Mouse (Mus musculus): ENCODE data around the gene Hoxa9. TPM values are rescaled to one million over a fixed set of nuclear protein-coding genes. Genes with fewer than 3 reads are reported as not detected.

Hoxa9 gene
- polyA plus RNA-seq, 2 experiments = 39.0 to 107 TPM

- Histone ChIP-seq H3K4me1 (ENCODE audit: control insufficient read depth, insufficient read depth, low read length) (peaks cover 39% of the 10 kb centered on the region), H3K9ac (ENCODE audit: low read depth, low read length, severe bottlenecking) (peak overlapping the region; percentile 100)
Measured at GRCm38 (mm10) chr6:52238976-52239375, 8.1 kb upstream of the Hoxa9 start.

GRCm38 (mm10) chr6:52238155-52238545 is 7.3 kb upstream of the Hoxa9 start:
- H3K9me3 ChIP-seq (ENCODE audit: control insufficient read depth, low read length) = no peaks in the 10 kb centered on the region
- H3K27me3 ChIP-seq (ENCODE audit: control insufficient read depth, insufficient read depth, low read length) = no peaks in the 10 kb centered on the region
- 7% methylated on average over 7 of the region's 7 CpGs for WGBS
- no peak for ATAC-seq (ENCODE audit: low FRiP score, low read depth)
- H3K4me1 ChIP-seq (ENCODE audit: control insufficient read depth, insufficient read depth, low read length) = peaks cover 31% of the 10 kb centered on the region
- H3K9ac ChIP-seq (ENCODE audit: low read depth, low read length, severe bottlenecking) = peak overlapping the region; percentile 100
- no peak for TF ChIP-seq POLR2A (IDR thresholded peaks at IDR 0.05; ENCODE audit: borderline replicate concordance, extremely low read depth, insufficient read depth, insufficient read length)
- peak overlapping the region; percentile 90 for H3K4me3 ChIP-seq (replicated peaks; ENCODE audit: low read length)
- peak overlapping the region; percentile 96 for H3K4me2 ChIP-seq (replicated peaks; ENCODE audit: low read depth, low read length, severe bottlenecking)
- H3K36me3 ChIP-seq (ENCODE audit: control insufficient read depth, insufficient read depth, low read length) = peaks cover 17% of the 10 kb centered on the region
- no peak for DNase-seq (ENCODE audit: low spot score)
- H3K27ac ChIP-seq (replicated peaks; ENCODE audit: low read depth, low read length) = peak overlapping the region; percentile 99

More at GRCm38 (mm10) chr6:52238976-52239375, 8.1 kb upstream of the Hoxa9 start:
- peak overlapping the region; percentile 90 for H3K4me3 ChIP-seq (replicated peaks; ENCODE audit: low read length)
- H3K9me3 ChIP-seq (ENCODE audit: control insufficient read depth, low read length) = no peaks in the 10 kb centered on the region
- 4% methylated on average over 7 of the region's 7 CpGs for WGBS
- no peak for TF ChIP-seq POLR2A (IDR thresholded peaks at IDR 0.05; ENCODE audit: borderline replicate concordance, extremely low read depth, insufficient read depth, insufficient read length)
- peak overlapping the region; percentile 99 for H3K27ac ChIP-seq (replicated peaks; ENCODE audit: low read depth, low read length)
- DNase-seq (ENCODE audit: low spot score) = no peak
- ATAC-seq (ENCODE audit: low FRiP score, low read depth) = no peak
- H3K36me3 ChIP-seq (ENCODE audit: control insufficient read depth, insufficient read depth, low read length) = peaks cover 9% of the 10 kb centered on the region
- peak overlapping the region; percentile 96 for H3K4me2 ChIP-seq (replicated peaks; ENCODE audit: low read depth, low read length, severe bottlenecking)
- H3K27me3 ChIP-seq (ENCODE audit: control insufficient read depth, insufficient read depth, low read length) = no peaks in the 10 kb centered on the region

GRCm38 (mm10) chr6:52237346-52238154 is 6.7 kb upstream of the Hoxa9 start:
- WGBS = 8% methylated on average over 10 of the region's 10 CpGs
- peak overlapping the region; percentile 96 for H3K4me2 ChIP-seq (replicated peaks; ENCODE audit: low read depth, low read length, severe bottlenecking)
- peaks cover 25% of the 10 kb centered on the region for H3K4me1 ChIP-seq (ENCODE audit: control insufficient read depth, insufficient read depth, low read length)
- H3K36me3 ChIP-seq (ENCODE audit: control insufficient read depth, insufficient read depth, low read length) = peaks cover 20% of the 10 kb centered on the region
- no peaks in the 10 kb centered on the region for H3K27me3 ChIP-seq (ENCODE audit: control insufficient read depth, insufficient read depth, low read length)
- ATAC-seq (ENCODE audit: low FRiP score, low read depth) (no peak), DNase-seq (ENCODE audit: low spot score) (no peak)
- H3K4me3 ChIP-seq (replicated peaks; ENCODE audit: low read length) = peak overlapping the region; percentile 90
- H3K27ac ChIP-seq (replicated peaks; ENCODE audit: low read depth, low read length) = peak overlapping the region; percentile 99
- TF ChIP-seq POLR2A (IDR thresholded peaks at IDR 0.05; ENCODE audit: borderline replicate concordance, extremely low read depth, insufficient read depth, insufficient read length) = no peak
- no peaks in the 10 kb centered on the region for H3K9me3 ChIP-seq (ENCODE audit: control insufficient read depth, low read length)
- H3K9ac ChIP-seq (ENCODE audit: low read depth, low read length, severe bottlenecking) = peak overlapping the region; percentile 100

- Histone ChIP-seq H3K9ac (ENCODE audit: low read depth, low read length, severe bottlenecking) (peak overlapping the region; percentile 100), H3K4me1 (ENCODE audit: control insufficient read depth, insufficient read depth, low read length) (peaks cover 23% of the 10 kb centered on the region), H3K9me3 (ENCODE audit: control insufficient read depth, low read length) (no peaks in the 10 kb centered on the region), H3K36me3 (ENCODE audit: control insufficient read depth, insufficient read depth, low read length) (peaks cover 28% of the 10 kb centered on the region), H3K4me3 (replicated peaks; ENCODE audit: low read length) (peak overlapping the region; percentile 90), H3K27me3 (ENCODE audit: control insufficient read depth, insufficient read depth, low read length) (no peaks in the 10 kb centered on the region), H3K4me2 (replicated peaks; ENCODE audit: low read depth, low read length, severe bottlenecking) (peak overlapping the region; percentile 96), H3K27ac (replicated peaks; ENCODE audit: low read depth, low read length) (peak overlapping the region; percentile 99)
- ATAC-seq (ENCODE audit: low FRiP score, low read depth) = no peak
- DNase-seq (ENCODE audit: low spot score) = no peak
- 16% methylated on average over 3 of the region's 3 CpGs for WGBS
- TF ChIP-seq POLR2A (IDR thresholded peaks at IDR 0.05; ENCODE audit: borderline replicate concordance, extremely low read depth, insufficient read depth, insufficient read length) = no peak
Measured at GRCm38 (mm10) chr6:52236806-52237205, 5.9 kb upstream of the Hoxa9 start.

GRCm38 (mm10) chr6:52235866-52236265 is 5.0 kb upstream of the Hoxa9 start:
- Histone ChIP-seq H3K36me3 (ENCODE audit: control insufficient read depth, insufficient read depth, low read length) (peaks cover 35% of the 10 kb centered on the region), H3K4me2 (replicated peaks; ENCODE audit: low read depth, low read length, severe bottlenecking) (peak overlapping the region; percentile 96), H3K9ac (ENCODE audit: low read depth, low read length, severe bottlenecking) (peak overlapping the region; percentile 100), H3K27me3 (ENCODE audit: control insufficient read depth, insufficient read depth, low read length) (no peaks in the 10 kb centered on the region), H3K4me3 (replicated peaks; ENCODE audit: low read length) (peak overlapping the region; percentile 90), H3K27ac (replicated peaks; ENCODE audit: low read depth, low read length) (peak overlapping the region; percentile 99), H3K4me1 (ENCODE audit: control insufficient read depth, insufficient read depth, low read length) (peaks cover 20% of the 10 kb centered on the region), H3K9me3 (ENCODE audit: control insufficient read depth, low read length) (no peaks in the 10 kb centered on the region)
- TF ChIP-seq POLR2A (IDR thresholded peaks at IDR 0.05; ENCODE audit: borderline replicate concordance, extremely low read depth, insufficient read depth, insufficient read length) = no peak
- WGBS = 21% methylated on average over 6 of the region's 6 CpGs
- no peak for ATAC-seq (ENCODE audit: low FRiP score, low read depth)
- no peak for DNase-seq (ENCODE audit: low spot score)
